Mouse (Mus musculus): Measurements from ENCODE around the gene Piezo1.

GRCm38 (mm10) chr8:122460524-122461472 is 90.3 kb downstream of the Piezo1 start, which contains the start of gene Snai3:
- TF ChIP-seq POLR2A (IDR thresholded peaks at IDR 0.05; ENCODE audit: borderline replicate concordance, extremely low read depth, low read depth, low read length) = no peak
- TF ChIP-seq CTCF (IDR thresholded peaks at IDR 0.05; ENCODE audit: insufficient read depth, low read length) = no peak

Data from lung, adult 2 months (tissue).